Mouse (Mus musculus) myocyte (in vitro differentiated cells): ENCODE measurements around the gene Ints4. TPM values are rescaled to one million over a fixed set of nuclear protein-coding genes. Genes with fewer than 3 reads are reported as not detected.
A peak's percentile ranks its signal among the peaks of the same experiment; 100 is the strongest.

Experiments
- H3K27me3 ChIP-seq: one replicate; pipeline ENCODE4 v1.6.1; 2011; ENCODE audit not compliant: control insufficient read depth, insufficient read depth, insufficient read length
- H3K36me3 ChIP-seq: one replicate; pipeline ENCODE4 v1.6.1; 2011; ENCODE audit not compliant: control insufficient read depth, insufficient read depth
- H3K4me2 ChIP-seq: one replicate; pipeline ENCODE4 v1.6.1; 2011; ENCODE audit warnings: low read depth, control low read depth
- H3K4me3 ChIP-seq: one replicate; pipeline ENCODE4 v1.5.1; 2011; ENCODE audit warnings: mild to moderate bottlenecking, control low read depth, moderate library complexity
- H3K79me2 ChIP-seq: one replicate; pipeline ENCODE4 v1.6.1; 2011; ENCODE audit not compliant: control insufficient read depth, insufficient read depth
- H3ac ChIP-seq: one replicate; pipeline ENCODE4 v1.6.1; 2011; ENCODE audit not compliant: control insufficient read depth, insufficient read length
- CEBPB ChIP-seq: IDR thresholded peaks from 2 replicates; pipeline ENCODE4 v1.6.1; 2011; ENCODE audit warnings: mild to moderate bottlenecking, moderate library complexity; ENCODE audit not compliant: poor library complexity, insufficient read depth, severe bottlenecking
- E2F4 ChIP-seq: IDR thresholded peaks from one replicate; pipeline ENCODE4 v1.6.1; 2011; ENCODE audit warnings: mild to moderate bottlenecking, control low read depth, moderate library complexity; ENCODE audit not compliant: insufficient read depth
- MAX ChIP-seq: IDR thresholded peaks from one replicate; pipeline ENCODE4 v1.6.1; 2011; ENCODE audit warnings: low read depth, mild to moderate bottlenecking, control low read depth
- MYOD1 ChIP-seq, 3 experiments: IDR thresholded peaks; one replicate each; pipeline ENCODE4 v1.6.1; 2011; ENCODE audit warnings: control low read depth in 2 of 3, low read depth in 2 of 3, mild to moderate bottlenecking in 2 of 3, moderate library complexity in 1 of 3; ENCODE audit not compliant: insufficient read length in 2 of 3, control insufficient read depth in 1 of 3
- MYOG ChIP-seq, 3 experiments: IDR thresholded peaks; one replicate each; pipeline ENCODE4 v1.6.1; 2011; ENCODE audit warnings: control low read depth in 2 of 3, low read depth in 2 of 3, mild to moderate bottlenecking in 2 of 3; ENCODE audit not compliant: insufficient read length in 2 of 3, control insufficient read depth in 1 of 3, insufficient read depth in 1 of 3
- POLR2A ChIP-seq: IDR thresholded peaks from one replicate; pipeline ENCODE4 v1.6.1; 2011; ENCODE audit warnings: low read depth, mild to moderate bottlenecking, control low read depth, moderate library complexity; ENCODE audit not compliant: insufficient read length
- POLR2AphosphoS2 ChIP-seq: IDR thresholded peaks from one replicate; pipeline ENCODE4 v1.6.1; 2011; ENCODE audit warnings: low read depth, control low read depth; ENCODE audit not compliant: insufficient read length
- REST ChIP-seq: IDR thresholded peaks from one replicate; pipeline ENCODE4 v1.6.1; 2011; ENCODE audit warnings: mild to moderate bottlenecking, control low read depth, moderate library complexity; ENCODE audit not compliant: insufficient read depth, insufficient read length
- SRF ChIP-seq: IDR thresholded peaks from one replicate; pipeline ENCODE4 v1.6.1; 2011; ENCODE audit warnings: low read depth; ENCODE audit not compliant: control insufficient read depth, insufficient read length
- TCF12 ChIP-seq: IDR thresholded peaks from one replicate; pipeline ENCODE4 v1.6.1; 2011; ENCODE audit warnings: mild to moderate bottlenecking, control low read depth; ENCODE audit not compliant: poor library complexity, insufficient read depth, severe bottlenecking
- TCF3 ChIP-seq: IDR thresholded peaks from one replicate; pipeline ENCODE4 v1.6.1; 2011; ENCODE audit warnings: low read depth, control low read depth; ENCODE audit not compliant: insufficient read length
- USF1 ChIP-seq: IDR thresholded peaks from one replicate; pipeline ENCODE4 v1.6.1; 2011; ENCODE audit warnings: low read depth, mild to moderate bottlenecking, control low read depth, moderate library complexity
- polyA plus RNA-seq: library from polyadenylated mRNA; unstranded; fragments of >200 nt; fragmentation: generic; extraction: Trizol; gene quantifications from one replicate; pipeline ENCODE4 v1.2.1, GENCODE M21; 2012; ENCODE audit warnings: missing spikeins

Gene Ints4
- polyA plus RNA-seq, 1 experiment: 24.9 TPM

DNA sequence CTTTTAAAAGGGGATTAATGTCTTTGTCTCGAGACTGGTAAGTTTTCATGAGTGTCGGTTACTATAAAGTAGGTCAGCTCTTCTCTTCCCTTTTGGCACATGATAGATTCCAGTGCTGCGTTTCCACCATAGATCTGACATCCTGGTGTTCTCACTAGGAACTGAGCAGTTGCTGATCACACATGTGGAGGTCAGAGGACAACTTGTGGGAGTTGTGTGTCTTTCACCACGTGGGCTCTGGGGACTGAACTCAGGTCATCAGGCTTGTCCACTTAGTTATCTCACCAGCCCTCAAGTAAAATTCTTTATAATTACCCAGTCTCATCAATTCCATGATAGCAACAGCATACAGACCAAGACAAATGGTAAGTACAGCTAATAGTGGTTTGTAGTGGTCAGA lies 88.6 kb downstream of the Ints4 start:
- TF ChIP-seq MAX (no peak), POLR2A (no peak), E2F4 (no peak), USF1 (no peak), TCF12 (no peak), POLR2AphosphoS2 (no peak), TCF3 (no peak), REST (no peak), MYOG (IDR thresholded peaks at IDR 0.05; ENCODE audit: control insufficient read depth in 1 of 3, insufficient read depth in 1 of 3, insufficient read length in 2 of 3, low read depth in 2 of 3) (no peak), CEBPB (no peak), SRF (no peak), MYOD1 (IDR thresholded peaks at IDR 0.05; ENCODE audit: control insufficient read depth in 1 of 3, insufficient read length in 2 of 3, low read depth in 2 of 3) (no peak)
- H3K4me2 ChIP-seq: no peak overlapping the region
- H3K36me3 ChIP-seq: no peaks in the 10 kb centered on the region
- H3K4me3 ChIP-seq: no peak overlapping the region
- H3K27me3 ChIP-seq: no peaks in the 10 kb centered on the region
- no peaks in the 10 kb centered on the region for H3K79me2 ChIP-seq
- H3ac ChIP-seq: no peak overlapping the region

GRCm38 (mm10) chr7:97570389-97570788 lies 89.6 kb downstream of the Ints4 start:
- no peak overlapping the region for H3ac ChIP-seq
- no peaks in the 10 kb centered on the region for H3K79me2 ChIP-seq
- no peaks in the 10 kb centered on the region for H3K27me3 ChIP-seq
- no peak for TF ChIP-seq E2F4
- TF ChIP-seq MAX: no peak
- TF ChIP-seq MYOD1 (IDR thresholded peaks at IDR 0.05; ENCODE audit: control insufficient read depth in 1 of 3, insufficient read length in 2 of 3, low read depth in 2 of 3): no peak
- TF ChIP-seq POLR2AphosphoS2: no peak
- no peak for TF ChIP-seq SRF
- no peak for TF ChIP-seq MYOG (IDR thresholded peaks at IDR 0.05; ENCODE audit: control insufficient read depth in 1 of 3, insufficient read depth in 1 of 3, insufficient read length in 2 of 3, low read depth in 2 of 3)
- TF ChIP-seq USF1: no peak
- no peak for TF ChIP-seq TCF12
- TF ChIP-seq POLR2A: no peak
- no peak for TF ChIP-seq TCF3
- no peak for TF ChIP-seq REST
- TF ChIP-seq CEBPB: no peak
- no peaks in the 10 kb centered on the region for H3K36me3 ChIP-seq
- H3K4me3 ChIP-seq: no peak overlapping the region
- no peak overlapping the region for H3K4me2 ChIP-seq

- Histone ChIP-seq H3K4me3 (peak overlapping the region; percentile 83), H3K27me3 (no peaks in the 10 kb centered on the region), H3K4me2 (peak overlapping the region; percentile 80), H3ac (peak overlapping the region; percentile 51), H3K79me2 (peaks cover 32% of the 10 kb centered on the region), H3K36me3 (no peaks in the 10 kb centered on the region)
- TF ChIP-seq POLR2A (peak; percentile 45), USF1 (no peak), POLR2AphosphoS2 (peak; percentile 9), TCF3 (peak; percentile 29), CEBPB (no peak), MAX (no peak), MYOG (IDR thresholded peaks at IDR 0.05; ENCODE audit: control insufficient read depth in 1 of 3, insufficient read depth in 1 of 3, insufficient read length in 2 of 3, low read depth in 2 of 3) (peak; percentile 78 to 91 (median 89)), TCF12 (peak; percentile 52), MYOD1 (IDR thresholded peaks at IDR 0.05; ENCODE audit: control insufficient read depth in 1 of 3, insufficient read length in 2 of 3, low read depth in 2 of 3) (peak; percentile 37 to 84 (median 70)), SRF (no peak), REST (no peak), E2F4 (no peak)
Measured at GRCm38 (mm10) chr7:97578361-97579066, 97.8 kb downstream of the Ints4 start.

DNA sequence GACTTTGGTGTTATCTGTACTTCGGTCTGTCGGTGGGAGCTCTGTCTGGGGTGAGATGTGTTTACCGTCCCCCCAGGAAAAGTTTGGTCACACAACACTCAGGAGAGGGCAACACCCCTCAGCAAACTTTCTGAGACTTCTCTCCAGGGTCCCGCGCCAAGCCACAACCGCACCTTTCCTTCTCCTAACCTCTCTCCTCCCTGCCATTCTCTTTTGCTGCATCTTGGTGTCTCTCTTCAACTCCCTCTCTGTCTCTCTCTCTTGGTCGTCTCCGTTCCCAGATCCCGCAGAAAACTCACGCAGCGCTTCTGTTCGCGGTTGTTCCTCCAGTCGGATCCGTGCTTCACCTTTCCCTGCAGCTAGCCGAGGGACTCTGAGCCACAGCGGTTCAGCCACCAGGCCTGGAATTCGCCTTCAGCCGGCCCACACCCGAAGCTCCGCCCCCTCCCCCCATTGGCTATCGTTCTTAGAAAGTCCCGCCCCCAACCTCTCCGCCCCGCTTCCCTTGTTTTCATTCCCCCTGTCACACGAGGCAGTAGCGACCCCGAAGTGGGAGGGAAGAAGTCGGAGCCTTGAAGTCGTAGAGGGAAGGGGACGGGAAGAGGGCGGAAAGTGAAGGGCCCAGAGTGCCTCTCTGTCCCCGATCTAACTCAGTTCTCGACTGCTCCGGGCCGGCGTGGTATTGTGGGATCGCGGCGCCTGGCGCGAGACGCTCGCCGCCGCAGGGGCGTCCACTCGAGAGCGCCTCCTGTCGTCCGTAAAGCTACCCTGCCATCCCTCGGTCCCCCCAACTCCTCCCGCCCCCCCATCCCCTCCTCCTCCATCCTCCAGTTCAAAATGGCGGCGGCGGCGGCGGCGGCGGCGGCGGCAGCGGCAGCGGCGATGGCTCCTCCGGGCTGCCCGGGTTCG lies 98.6 kb downstream of the Ints4 start, which contains the start of the genes Aamdc and Rsf1:
Gene Aamdc, minus strand, starts transcription at position 431 of the 909 bp plus-strand sequence.
Gene Rsf1, plus strand, starts transcription at position 823 of the 909 bp plus-strand sequence.
- H3K27me3 ChIP-seq: no peaks in the 10 kb centered on the region
- no peak for TF ChIP-seq SRF
- TF ChIP-seq MYOG (IDR thresholded peaks at IDR 0.05; ENCODE audit: control insufficient read depth in 1 of 3, insufficient read depth in 1 of 3, insufficient read length in 2 of 3, low read depth in 2 of 3): no peak
- TF ChIP-seq TCF12: no peak
- no peak for TF ChIP-seq MYOD1 (IDR thresholded peaks at IDR 0.05; ENCODE audit: control insufficient read depth in 1 of 3, insufficient read length in 2 of 3, low read depth in 2 of 3)
- TF ChIP-seq E2F4: peak; percentile 16
- TF ChIP-seq POLR2A: peak; percentile 87
- TF ChIP-seq TCF3: no peak
- no peak for TF ChIP-seq USF1
- no peak for TF ChIP-seq CEBPB
- peak; percentile 89 for TF ChIP-seq POLR2AphosphoS2
- no peak for TF ChIP-seq MAX
- peak; percentile 27 for TF ChIP-seq REST
- peak within 1 kb of the TSS; percentile 83 for H3K4me3 ChIP-seq

More for the DNA sequence above, 98.6 kb downstream of the Ints4 start, which contains the start of the genes Aamdc and Rsf1:
- peaks cover 41% of the 10 kb centered on the region for H3K79me2 ChIP-seq
- H3K36me3 ChIP-seq: no peaks in the 10 kb centered on the region
- peak within 1 kb of the TSS; percentile 95 for H3K4me2 ChIP-seq
- H3ac ChIP-seq: peak within 1 kb of the TSS; percentile 51
